Mouse (Mus musculus): ENCODE measurements around the gene Pbrm1.

- TF ChIP-seq POLR2A (IDR thresholded peaks at IDR 0.05; ENCODE audit: control insufficient read depth, extremely low read depth, insufficient read depth, low read length, poor library complexity): no peak
- TF ChIP-seq CTCF (IDR thresholded peaks at IDR 0.05; ENCODE audit: borderline replicate concordance, control insufficient read depth, extremely low read depth, insufficient read depth, low read length, poor library complexity): no peak
Observed at GRCm38 (mm10) chr14:31016063-31016462, 2.9 kb upstream of the Pbrm1 start.
